Mouse (Mus musculus) G1E-ER4 (cell line): ENCODE results near the gene Ahcy. TPM values are rescaled to one million over a fixed set of nuclear protein-coding genes. Genes with fewer than 3 reads are reported as not detected.
"Not testable (repeated sequence)": the region's sequence is repeated elsewhere in the genome, so short reads cannot be mapped to it uniquely, and the experiment has no call there.

Source experiments
- GATA1 ChIP-seq: IDR thresholded peaks from one replicate; pipeline ENCODE4 v1.8.0; 2012; ENCODE audit warnings: low read length, inconsistent platforms
- polyA plus RNA-seq: library from polyadenylated mRNA; stranded (reverse); fragments of >175 nt; gene quantifications from 2 replicates; pipeline ENCODE4 v1.2.3, GENCODE M21; 2012

The Ahcy gene
- polyA plus RNA-seq, 1 experiment: 13.4 TPM

- TF ChIP-seq GATA1: no peak
Observed at GRCm38 (mm10) chr2:155050504-155051236, 23.6 kb downstream of the Ahcy start.

- TF ChIP-seq GATA1: no peak
Observed at GRCm38 (mm10) chr2:155050108-155050503, 24.2 kb downstream of the Ahcy start.

GRCm38 (mm10) chr2:155047452-155048178 lies 26.7 kb downstream of the Ahcy start:
- TF ChIP-seq GATA1: no peak

GRCm38 (mm10) chr2:155046803-155047202 lies 27.5 kb downstream of the Ahcy start:
- no peak for TF ChIP-seq GATA1

- no peak for TF ChIP-seq GATA1
Observed at GRCm38 (mm10) chr2:155045075-155045474, 29.2 kb downstream of the Ahcy start.

GRCm38 (mm10) chr2:155044542-155044941 lies 29.8 kb downstream of the Ahcy start:
- no peak for TF ChIP-seq GATA1

- no peak for TF ChIP-seq GATA1
Observed at GRCm38 (mm10) chr2:155039956-155040355, 34.3 kb downstream of the Ahcy start.

GRCm38 (mm10) chr2:155032938-155033710 lies 41.2 kb downstream of the Ahcy start:
- TF ChIP-seq GATA1: no peak

- TF ChIP-seq GATA1: no peak
Observed at GRCm38 (mm10) chr2:155030831-155031230, 43.5 kb downstream of the Ahcy start.

GRCm38 (mm10) chr2:155019673-155020072 lies 54.6 kb downstream of the Ahcy start:
- no peak for TF ChIP-seq GATA1

- TF ChIP-seq GATA1: no peak
Observed at GRCm38 (mm10) chr2:155018762-155019641, 55.3 kb downstream of the Ahcy start.

- TF ChIP-seq GATA1: not testable (repeated sequence)
Observed at GRCm38 (mm10) chr2:155018251-155018755, 56.0 kb downstream of the Ahcy start, which contains the start of gene Gm14226. Gene Gm14226 (plus strand): TSS chr2:155018266.

- no peak for TF ChIP-seq GATA1
Observed at GRCm38 (mm10) chr2:155012991-155013390, 61.3 kb downstream of the Ahcy start.

GRCm38 (mm10) chr2:155011086-155011656 lies 63.1 kb downstream of the Ahcy start:
- no peak for TF ChIP-seq GATA1

Other genes with a start within 250 kb of the Ahcy start
- gene Eif2s2, start 181.6 kb downstream of the Ahcy start, polyA plus RNA-seq: 9.5 and 10.0 TPM in 2 replicates
- gene Gm14226, start 56.2 kb downstream of the Ahcy start, polyA plus RNA-seq: not detected in 2 replicates
- 1.7 and 3.3 TPM in 2 replicates for gene Itch, start 59.0 kb upstream of the Ahcy start, polyA plus RNA-seq
- gene Dynlrb1, start 162.0 kb upstream of the Ahcy start, polyA plus RNA-seq: 22.0 and 116 TPM in 2 replicates
- 11.9 and 13.8 TPM in 2 replicates for gene Map1lc3a, start 201.8 kb upstream of the Ahcy start, polyA plus RNA-seq